Mouse (Mus musculus): ENCODE results near the gene Atg4b. TPM values are rescaled to one million over a fixed set of nuclear protein-coding genes. Genes with fewer than 3 reads are reported as not detected.

Atg4b gene
- polyA plus RNA-seq, 1 experiment from 2014 or later, result 51.6 TPM

GRCm38 (mm10) chr1:93764871-93765591, 13.7 kb downstream of the Atg4b start:
- no peaks in the 10 kb centered on the region for H3K27me3 ChIP-seq (ENCODE audit: insufficient read depth, low read length)
- H3K4me1 ChIP-seq (ENCODE audit: insufficient read depth), result peaks cover 11% of the 10 kb centered on the region
- H3K27ac ChIP-seq (ENCODE audit: low read depth), result no peak overlapping the region; the same call in 1 of the 2 replicates
- H3K9ac ChIP-seq (replicated peaks), result no peak overlapping the region
- ATAC-seq (no peak), DNase-seq (no peak)
- no peak overlapping the region for H3K4me2 ChIP-seq (ENCODE audit: low read depth, low read length)
- H3K9me3 ChIP-seq (ENCODE audit: low read length), result no peaks in the 10 kb centered on the region
- WGBS (ENCODE audit: insufficient replicate concordance), result 86% methylated on average over 9 of the region's 9 CpGs
- H3K4me3 ChIP-seq (ENCODE audit: low read depth, low read length), result no peak overlapping the region
- TF ChIP-seq EP300 (IDR thresholded peaks at IDR 0.05; ENCODE audit: low read depth) (no peak), CTCF (IDR thresholded peaks at IDR 0.05; ENCODE audit: low read depth) (no peak)
- H3K36me3 ChIP-seq (replicated peaks; ENCODE audit: insufficient read depth, low read length), result peaks cover 10% of the 10 kb centered on the region

DNA sequence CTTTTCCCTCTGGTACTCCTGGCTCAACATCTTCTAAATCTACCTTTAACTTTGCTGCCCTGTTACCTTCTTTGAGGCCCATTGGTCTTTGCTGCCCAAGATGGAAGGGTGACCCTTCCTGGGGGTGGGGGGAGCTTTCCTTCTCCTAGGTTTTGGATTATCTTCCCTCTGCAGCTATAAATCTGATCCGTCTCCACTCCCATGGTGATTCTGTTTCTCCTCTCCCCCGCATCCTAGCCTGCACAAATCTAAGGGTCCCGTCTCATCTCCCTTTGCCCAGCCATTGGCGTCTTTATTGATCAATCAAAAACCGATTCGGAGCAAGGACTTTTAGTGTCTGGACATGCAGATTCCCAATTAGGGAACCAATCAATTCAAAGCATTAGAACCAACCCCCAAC, 16.3 kb downstream of the Atg4b start:
- ATAC-seq (no peak), DNase-seq (no peak)
- TF ChIP-seq EP300 (IDR thresholded peaks at IDR 0.05; ENCODE audit: low read depth), result no peak
- no peak for TF ChIP-seq CTCF (IDR thresholded peaks at IDR 0.05; ENCODE audit: low read depth)
- no peaks in the 10 kb centered on the region for H3K27me3 ChIP-seq (ENCODE audit: insufficient read depth, low read length)
- peaks cover 11% of the 10 kb centered on the region for H3K4me1 ChIP-seq (ENCODE audit: insufficient read depth)
- H3K4me3 ChIP-seq (ENCODE audit: low read depth, low read length), result no peak overlapping the region
- H3K9ac ChIP-seq (replicated peaks), result no peak overlapping the region
- no peaks in the 10 kb centered on the region for H3K9me3 ChIP-seq (ENCODE audit: low read length)
- H3K36me3 ChIP-seq (replicated peaks; ENCODE audit: insufficient read depth, low read length), result peaks cover 13% of the 10 kb centered on the region
- no peak overlapping the region for H3K27ac ChIP-seq (ENCODE audit: low read depth)
- WGBS (ENCODE audit: insufficient replicate concordance), result 90% methylated on average over 6 of the region's 6 CpGs
- H3K4me2 ChIP-seq (ENCODE audit: low read depth, low read length), result no peak overlapping the region

DNA sequence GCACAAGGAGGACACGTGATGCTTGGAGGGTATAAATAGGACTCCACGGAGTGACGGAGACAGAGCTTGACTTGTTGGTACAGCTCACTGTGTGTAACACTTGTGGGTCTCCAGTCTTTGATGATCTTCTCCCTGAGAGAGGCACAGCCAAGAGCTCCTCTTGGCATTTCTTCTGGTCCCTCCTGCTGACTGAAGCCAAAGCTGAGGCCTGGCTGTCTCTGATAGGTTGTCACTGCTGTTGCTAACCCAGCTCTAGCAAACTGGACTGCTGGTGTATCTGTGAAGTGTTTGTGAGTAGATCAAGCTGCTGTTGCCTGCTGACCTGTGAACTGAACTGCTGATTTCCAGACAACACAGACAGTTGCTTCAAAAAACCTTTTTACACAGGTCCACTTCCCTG, 18.6 kb downstream of the Atg4b start:
- Histone ChIP-seq H3K9ac (replicated peaks) (no peak overlapping the region), H3K27me3 (ENCODE audit: insufficient read depth, low read length) (no peaks in the 10 kb centered on the region), H3K9me3 (ENCODE audit: low read length) (no peaks in the 10 kb centered on the region), H3K4me1 (ENCODE audit: insufficient read depth) (no peaks in the 10 kb centered on the region; the same call in 1 of the 2 replicates), H3K4me2 (ENCODE audit: low read depth, low read length) (no peak overlapping the region), H3K27ac (ENCODE audit: low read depth) (no peak overlapping the region), H3K4me3 (ENCODE audit: low read depth, low read length) (no peak overlapping the region), H3K36me3 (replicated peaks; ENCODE audit: insufficient read depth, low read length) (peaks cover 29% of the 10 kb centered on the region)
- no peak for ATAC-seq
- 95% methylated on average over 3 of the region's 3 CpGs for WGBS (ENCODE audit: insufficient replicate concordance)
- no peak for DNase-seq
- TF ChIP-seq CTCF (IDR thresholded peaks at IDR 0.05; ENCODE audit: low read depth) (no peak), EP300 (IDR thresholded peaks at IDR 0.05; ENCODE audit: low read depth) (no peak)

DNA sequence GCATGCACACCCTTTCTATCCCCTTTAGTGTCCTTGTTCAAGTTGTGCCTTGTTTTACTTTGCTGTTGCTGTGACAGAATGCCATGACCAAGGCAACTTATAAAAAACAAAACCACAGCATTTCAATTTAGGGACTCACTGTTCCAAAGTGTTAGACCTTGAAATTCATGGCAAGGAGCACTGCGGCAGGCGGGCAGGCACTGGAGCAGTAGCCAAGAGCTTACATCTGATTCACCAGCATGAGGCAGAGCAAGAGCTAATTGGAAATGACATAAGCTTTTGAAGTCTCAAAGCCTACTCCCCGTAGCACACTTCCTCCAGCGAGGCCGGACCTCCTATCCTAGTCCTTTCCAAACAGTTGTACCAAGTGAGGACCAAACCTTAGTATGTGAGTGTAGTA, 25.4 kb downstream of the Atg4b start:
- no peaks in the 10 kb centered on the region for H3K27me3 ChIP-seq (ENCODE audit: insufficient read depth, low read length)
- TF ChIP-seq EP300 (IDR thresholded peaks at IDR 0.05; ENCODE audit: low read depth), result no peak
- TF ChIP-seq CTCF (IDR thresholded peaks at IDR 0.05; ENCODE audit: low read depth), result no peak
- no peak overlapping the region for H3K9ac ChIP-seq (replicated peaks)
- DNase-seq (no peak), ATAC-seq (no peak)
- H3K4me2 ChIP-seq (ENCODE audit: low read depth, low read length), result no peak overlapping the region
- no peaks in the 10 kb centered on the region for H3K9me3 ChIP-seq (ENCODE audit: low read length)
- no peaks in the 10 kb centered on the region for H3K4me1 ChIP-seq (ENCODE audit: insufficient read depth)
- no peak overlapping the region for H3K4me3 ChIP-seq (ENCODE audit: low read depth, low read length)
- H3K27ac ChIP-seq (ENCODE audit: low read depth), result no peak overlapping the region
- 94% methylated on average over 5 of the region's 5 CpGs for WGBS (ENCODE audit: insufficient replicate concordance)
- peaks cover 68% of the 10 kb centered on the region for H3K36me3 ChIP-seq (replicated peaks; ENCODE audit: insufficient read depth, low read length)

- H3K4me3 ChIP-seq (ENCODE audit: low read depth, low read length), result no peak overlapping the region
- DNase-seq, result no peak
- H3K4me2 ChIP-seq (ENCODE audit: low read depth, low read length), result no peak overlapping the region
- TF ChIP-seq EP300 (IDR thresholded peaks at IDR 0.05; ENCODE audit: low read depth) (no peak), CTCF (IDR thresholded peaks at IDR 0.05; ENCODE audit: low read depth) (no peak)
- peaks cover 72% of the 10 kb centered on the region for H3K36me3 ChIP-seq (replicated peaks; ENCODE audit: insufficient read depth, low read length)
- H3K9me3 ChIP-seq (ENCODE audit: low read length), result no peaks in the 10 kb centered on the region
- no peak overlapping the region for H3K9ac ChIP-seq (replicated peaks)
- H3K4me1 ChIP-seq (ENCODE audit: insufficient read depth), result no peaks in the 10 kb centered on the region
- H3K27ac ChIP-seq (ENCODE audit: low read depth), result no peak overlapping the region
- H3K27me3 ChIP-seq (ENCODE audit: insufficient read depth, low read length), result no peaks in the 10 kb centered on the region
- 90% methylated on average over 2 of the region's 2 CpGs for WGBS (ENCODE audit: insufficient replicate concordance)
- no peak for ATAC-seq
These were observed 35.6 kb downstream of the Atg4b start for GRCm38 (mm10) chr1:93786912-93787311.

DNA sequence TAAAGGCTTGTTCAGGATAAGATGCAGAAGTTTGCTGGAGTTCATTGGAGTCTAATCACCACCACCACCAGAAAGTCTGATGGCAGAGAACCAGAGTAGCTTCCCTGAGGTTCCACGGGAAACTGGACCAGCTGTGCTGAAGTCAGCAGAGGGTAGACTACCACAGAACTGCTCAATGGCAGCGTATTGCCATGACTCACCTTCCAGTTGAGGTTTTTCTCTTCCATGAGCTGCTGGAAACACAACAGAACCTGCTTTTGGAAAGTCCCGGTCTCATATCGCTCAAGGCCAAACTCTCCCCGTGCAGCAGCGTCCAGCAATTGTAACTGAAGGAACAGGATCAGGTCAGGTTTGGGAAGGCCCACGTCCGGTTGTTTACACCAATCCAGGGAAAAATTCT, 43.2 kb downstream of the Atg4b start:
- 94% methylated on average over 8 of the region's 8 CpGs for WGBS (ENCODE audit: insufficient replicate concordance)
- ATAC-seq, result no peak
- Histone ChIP-seq H3K4me2 (ENCODE audit: low read depth, low read length) (no peak overlapping the region), H3K27ac (ENCODE audit: low read depth) (no peak overlapping the region), H3K9me3 (ENCODE audit: low read length) (no peaks in the 10 kb centered on the region), H3K36me3 (replicated peaks; ENCODE audit: insufficient read depth, low read length) (peaks cover 57% of the 10 kb centered on the region), H3K4me1 (ENCODE audit: insufficient read depth) (no peaks in the 10 kb centered on the region), H3K27me3 (ENCODE audit: insufficient read depth, low read length) (no peaks in the 10 kb centered on the region), H3K4me3 (ENCODE audit: low read depth, low read length) (no peak overlapping the region), H3K9ac (replicated peaks) (no peak overlapping the region)
- DNase-seq, result no peak
- TF ChIP-seq EP300 (IDR thresholded peaks at IDR 0.05; ENCODE audit: low read depth) (no peak), CTCF (IDR thresholded peaks at IDR 0.05; ENCODE audit: low read depth) (no peak)
